Mouse (Mus musculus) large intestine, adult 2 months (tissue): ENCODE measurements at regions not wholly inside any gene's neighbourhood (a gene's known extent, or its start where the extent isn't known, plus 50 kb on each side); places are given as distances from the start of the nearest gene placed in this dataset.

ENCODE experiments used
- DNase-seq: peaks from one replicate; pipeline ENCODE4 v3.0.0-alpha.2; 2012; ENCODE audit warnings: low read depth, low spot score
- WGBS: fragments of 180-500 bp; shearing (Covaris S2); methylation state at CpG from one replicate; pipeline ENCODE4 v1.1.7; 2018; 5-methylcytosine and 5-hydroxymethylcytosine counted together

GRCm38 (mm10) chr15:52564078-52564477 lies 1320.6 kb upstream of the Gm7489 start:
- WGBS, result 89% methylated on average over 1 of the region's 1 CpGs
- no peak for DNase-seq

GRCm38 (mm10) chr15:52565449-52565851 lies 1319.3 kb upstream of the Gm7489 start:
- WGBS, result 77% methylated on average over 5 of the region's 5 CpGs
- DNase-seq, result no peak

- WGBS, result 96% methylated on average over 1 of the region's 1 CpGs
- no peak for DNase-seq
Measured at GRCm38 (mm10) chr15:52570256-52570655, 1314.5 kb upstream of the Gm7489 start.

GRCm38 (mm10) chr15:52577614-52578013 lies 1307.1 kb upstream of the Gm7489 start:
- DNase-seq, result no peak
- 84% methylated on average over 2 of the region's 2 CpGs for WGBS

GRCm38 (mm10) chr15:52589391-52589790 lies 1295.3 kb upstream of the Gm7489 start:
- DNase-seq, result no peak
- 39% methylated on average over 4 of the region's 4 CpGs for WGBS

- DNase-seq, result no peak
Measured at GRCm38 (mm10) chr15:52599511-52599910, 1285.2 kb upstream of the Gm7489 start.

- no peak for DNase-seq
- WGBS, result 57% methylated on average over 2 of the region's 2 CpGs
Measured at GRCm38 (mm10) chr15:52599957-52600356, 1284.7 kb upstream of the Gm7489 start.

- WGBS, result 82% methylated on average over 3 of the region's 3 CpGs
- DNase-seq, result no peak
Measured at GRCm38 (mm10) chr15:52639790-52640189, 1244.9 kb upstream of the Gm7489 start.

GRCm38 (mm10) chr15:52645961-52646360 lies 1238.7 kb upstream of the Gm7489 start:
- 71% methylated on average over 2 of the region's 2 CpGs for WGBS

GRCm38 (mm10) chr15:52657916-52658315 lies 1226.8 kb upstream of the Gm7489 start:
- DNase-seq, result no peak

More at GRCm38 (mm10) chr15:52645961-52646360, 1238.7 kb upstream of the Gm7489 start:
- no peak for DNase-seq
